Mouse (Mus musculus): ENCODE results near the gene Scarf1. TPM values are rescaled to one million over a fixed set of nuclear protein-coding genes. Genes with fewer than 3 reads are reported as not detected.

The Scarf1 gene
- polyA plus RNA-seq, 1 experiment from 2014 or later = 4.2 TPM

DNA sequence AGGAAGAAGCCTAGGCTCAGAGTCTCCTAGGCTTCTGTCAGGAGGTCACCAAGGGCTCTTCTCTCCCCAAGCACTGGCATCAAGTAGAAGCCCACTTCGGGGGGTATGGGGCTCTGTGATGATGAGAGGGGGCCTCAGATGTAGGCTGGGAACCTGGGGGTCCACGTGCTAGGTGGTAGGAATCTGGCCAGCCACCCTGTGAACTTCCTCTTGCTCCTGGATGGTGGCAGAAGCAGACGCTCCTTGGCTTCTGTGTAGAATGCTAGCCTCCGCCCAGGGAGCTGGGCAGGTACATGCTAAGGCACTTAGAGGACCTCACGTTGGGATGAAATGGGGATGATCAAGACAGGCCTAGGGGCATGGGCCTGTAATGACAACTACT lies 48.1 kb downstream of the Scarf1 start:
- H3K4me1 ChIP-seq (replicated peaks; ENCODE audit: control insufficient read depth, insufficient read depth, low read length) = no peaks in the 10 kb centered on the region
- no peak overlapping the region for H3K4me2 ChIP-seq (ENCODE audit: low read depth, low read length, severe bottlenecking)
- ATAC-seq (replicated peaks; ENCODE audit: low FRiP score) = no peak

DNA sequence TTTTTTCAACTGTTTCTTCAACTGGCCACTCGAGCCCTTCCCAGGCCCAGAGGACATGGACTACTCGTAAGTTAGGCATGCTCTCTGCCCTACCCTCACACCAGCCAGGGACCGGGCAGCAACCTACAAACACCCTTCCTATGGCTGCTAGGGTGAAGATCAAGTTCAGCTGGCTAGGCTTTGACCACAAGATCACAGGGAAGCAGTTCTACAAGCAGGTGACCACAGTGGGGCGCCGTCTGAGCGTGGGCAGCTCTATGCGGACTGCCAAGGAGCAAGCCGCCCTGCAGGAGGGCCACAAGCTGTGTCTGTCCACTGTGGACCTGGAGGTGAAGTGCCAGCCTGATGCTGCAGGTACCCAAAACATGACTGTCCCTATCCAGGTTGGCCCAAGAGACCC lies 49.5 kb downstream of the Scarf1 start:
- Histone ChIP-seq H3K4me3 (ENCODE audit: low read depth, low read length) (no peak overlapping the region), H3K27ac (ENCODE audit: low read depth, low read length) (no peak overlapping the region), H3K27me3 (ENCODE audit: control insufficient read depth, insufficient read depth, low read length) (no peaks in the 10 kb centered on the region), H3K4me1 (replicated peaks; ENCODE audit: control insufficient read depth, insufficient read depth, low read length) (no peaks in the 10 kb centered on the region), H3K9ac (ENCODE audit: low read length) (no peak overlapping the region), H3K36me3 (ENCODE audit: control insufficient read depth, insufficient read depth, low read length) (no peaks in the 10 kb centered on the region), H3K9me3 (ENCODE audit: control insufficient read depth, low read length) (no peaks in the 10 kb centered on the region), H3K4me2 (ENCODE audit: low read depth, low read length, severe bottlenecking) (no peak overlapping the region)
- no peak for ATAC-seq (replicated peaks; ENCODE audit: low FRiP score)
- DNase-seq (ENCODE audit: low spot score) = no peak
- 83% methylated on average over 8 of the region's 8 CpGs for WGBS

More for the DNA sequence above, 48.1 kb downstream of the Scarf1 start:
- Histone ChIP-seq H3K4me3 (ENCODE audit: low read depth, low read length) (no peak overlapping the region), H3K27ac (ENCODE audit: low read depth, low read length) (no peak overlapping the region), H3K27me3 (ENCODE audit: control insufficient read depth, insufficient read depth, low read length) (no peaks in the 10 kb centered on the region), H3K36me3 (ENCODE audit: control insufficient read depth, insufficient read depth, low read length) (no peaks in the 10 kb centered on the region), H3K9me3 (ENCODE audit: control insufficient read depth, low read length) (no peaks in the 10 kb centered on the region), H3K9ac (ENCODE audit: low read length) (no peak overlapping the region)
- no peak for DNase-seq (ENCODE audit: low spot score)
- 83% methylated on average over 5 of the region's 5 CpGs for WGBS

- ATAC-seq (replicated peaks; ENCODE audit: low FRiP score) (no peak), DNase-seq (ENCODE audit: low spot score) (no peak)
- 81% methylated on average over 18 of the region's 18 CpGs for WGBS
- Histone ChIP-seq H3K4me2 (ENCODE audit: low read depth, low read length, severe bottlenecking) (no peak overlapping the region), H3K4me1 (replicated peaks; ENCODE audit: control insufficient read depth, insufficient read depth, low read length) (no peaks in the 10 kb centered on the region), H3K4me3 (ENCODE audit: low read depth, low read length) (no peak overlapping the region), H3K9me3 (ENCODE audit: control insufficient read depth, low read length) (no peaks in the 10 kb centered on the region), H3K36me3 (ENCODE audit: control insufficient read depth, insufficient read depth, low read length) (no peaks in the 10 kb centered on the region), H3K27ac (ENCODE audit: low read depth, low read length) (no peak overlapping the region), H3K27me3 (ENCODE audit: control insufficient read depth, insufficient read depth, low read length) (no peaks in the 10 kb centered on the region), H3K9ac (ENCODE audit: low read length) (no peak overlapping the region)
Observed at GRCm38 (mm10) chr11:75563851-75564548, 50.7 kb downstream of the Scarf1 start.

- no peaks in the 10 kb centered on the region for H3K9me3 ChIP-seq (ENCODE audit: control insufficient read depth, low read length)
- H3K36me3 ChIP-seq (ENCODE audit: control insufficient read depth, insufficient read depth, low read length) = no peaks in the 10 kb centered on the region
- 82% methylated on average over 2 of the region's 2 CpGs for WGBS
- no peaks in the 10 kb centered on the region for H3K27me3 ChIP-seq (ENCODE audit: control insufficient read depth, insufficient read depth, low read length)
- no peak overlapping the region for H3K9ac ChIP-seq (ENCODE audit: low read length)
- ATAC-seq (replicated peaks; ENCODE audit: low FRiP score) = no peak
- no peak overlapping the region for H3K27ac ChIP-seq (ENCODE audit: low read depth, low read length)
- H3K4me2 ChIP-seq (ENCODE audit: low read depth, low read length, severe bottlenecking) = no peak overlapping the region
- H3K4me3 ChIP-seq (ENCODE audit: low read depth, low read length) = no peak overlapping the region
- no peaks in the 10 kb centered on the region for H3K4me1 ChIP-seq (replicated peaks; ENCODE audit: control insufficient read depth, insufficient read depth, low read length)
- DNase-seq (ENCODE audit: low spot score) = no peak
Observed at GRCm38 (mm10) chr11:75565849-75566248, 52.5 kb downstream of the Scarf1 start.

DNA sequence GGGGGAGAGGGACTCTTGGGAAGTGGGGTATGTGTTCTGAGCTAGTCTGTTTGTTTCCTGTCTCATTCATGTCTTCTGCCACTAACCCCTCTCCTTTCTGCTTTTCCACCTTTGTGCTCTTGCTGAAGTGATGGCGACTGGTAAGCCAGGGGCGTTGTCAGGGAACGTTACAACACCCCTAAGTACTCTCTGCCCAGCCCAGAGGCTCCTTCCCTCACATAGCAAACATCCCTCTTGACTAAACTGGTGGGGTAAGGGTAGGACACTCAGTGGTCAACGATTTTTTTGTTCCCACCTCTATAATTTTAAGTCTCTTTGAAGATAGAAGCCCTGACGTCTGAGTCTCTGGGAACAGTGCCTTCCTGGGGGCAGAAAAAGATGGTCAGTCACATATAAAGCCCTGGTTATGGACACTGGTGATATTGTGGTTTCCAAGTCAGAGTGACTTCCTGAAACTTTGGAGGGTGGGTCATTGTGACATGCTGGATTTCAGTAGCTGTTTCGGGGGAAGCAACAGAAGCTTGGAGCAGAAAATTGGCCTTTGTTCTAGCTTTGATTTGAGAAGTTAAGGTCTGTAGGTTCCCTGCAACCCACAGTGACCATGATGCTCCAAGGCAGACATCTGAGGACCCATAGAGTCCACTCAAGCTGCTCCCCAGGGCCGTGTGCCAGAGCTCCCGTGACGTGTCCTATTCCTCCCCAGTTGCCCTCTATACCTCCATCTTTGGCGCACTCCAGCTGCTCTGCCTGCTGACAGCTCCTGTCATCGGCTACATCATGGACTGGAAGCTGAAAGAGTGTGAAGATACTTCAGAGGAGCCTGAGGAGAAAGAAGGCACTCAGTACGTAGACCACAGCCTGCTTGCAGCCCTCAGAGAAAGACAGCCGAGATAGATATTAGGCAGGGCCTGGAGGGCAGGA lies 53.2 kb downstream of the Scarf1 start:
- Histone ChIP-seq H3K4me1 (replicated peaks; ENCODE audit: control insufficient read depth, insufficient read depth, low read length) (no peaks in the 10 kb centered on the region), H3K4me3 (ENCODE audit: low read depth, low read length) (no peak overlapping the region), H3K9ac (ENCODE audit: low read length) (0 out of 2 replicates have a peak overlapping the region, but pooled peaks have one; percentile 7), H3K9me3 (ENCODE audit: control insufficient read depth, low read length) (no peaks in the 10 kb centered on the region), H3K27me3 (ENCODE audit: control insufficient read depth, insufficient read depth, low read length) (no peaks in the 10 kb centered on the region), H3K36me3 (ENCODE audit: control insufficient read depth, insufficient read depth, low read length) (no peaks in the 10 kb centered on the region), H3K27ac (ENCODE audit: low read depth, low read length) (no peak overlapping the region), H3K4me2 (ENCODE audit: low read depth, low read length, severe bottlenecking) (no peak overlapping the region)
- WGBS = 85% methylated on average over 13 of the region's 13 CpGs
- ATAC-seq (replicated peaks; ENCODE audit: low FRiP score) (no peak), DNase-seq (ENCODE audit: low spot score) (no peak)

GRCm38 (mm10) chr11:75567346-75568114 lies 54.2 kb downstream of the Scarf1 start:
- Histone ChIP-seq H3K9me3 (ENCODE audit: control insufficient read depth, low read length) (no peaks in the 10 kb centered on the region), H3K27ac (ENCODE audit: low read depth, low read length) (no peak overlapping the region), H3K4me2 (ENCODE audit: low read depth, low read length, severe bottlenecking) (no peak overlapping the region), H3K4me1 (replicated peaks; ENCODE audit: control insufficient read depth, insufficient read depth, low read length) (peaks cover 2% of the 10 kb centered on the region; the same call in 1 of the 2 replicates), H3K36me3 (ENCODE audit: control insufficient read depth, insufficient read depth, low read length) (no peaks in the 10 kb centered on the region), H3K27me3 (ENCODE audit: control insufficient read depth, insufficient read depth, low read length) (no peaks in the 10 kb centered on the region), H3K9ac (ENCODE audit: low read length) (no peak overlapping the region), H3K4me3 (ENCODE audit: low read depth, low read length) (no peak overlapping the region)
- no peak for ATAC-seq (replicated peaks; ENCODE audit: low FRiP score)
- no peak for DNase-seq (ENCODE audit: low spot score)
- 75% methylated on average over 9 of the region's 9 CpGs for WGBS

DNA sequence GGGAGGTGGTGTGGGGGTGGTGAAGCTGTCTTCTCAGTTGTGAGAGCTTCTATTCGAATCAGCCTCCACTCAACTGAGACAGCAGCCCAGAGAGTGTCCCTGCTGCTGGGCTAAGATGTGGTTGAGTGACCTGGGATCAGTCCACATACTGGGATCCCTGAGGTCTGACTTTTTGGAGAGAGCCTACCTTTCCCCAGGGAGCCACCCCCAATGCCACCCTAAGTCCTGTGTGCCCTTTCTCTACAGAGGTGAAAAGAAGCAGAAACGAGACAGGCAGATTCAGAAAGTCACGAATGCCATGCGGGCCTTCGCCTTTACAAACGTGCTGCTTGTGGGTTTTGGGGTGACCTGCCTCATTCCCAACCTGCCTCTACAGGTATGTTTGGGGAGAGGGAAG lies 54.8 kb downstream of the Scarf1 start:
- Histone ChIP-seq H3K27ac (ENCODE audit: low read depth, low read length) (no peak overlapping the region), H3K36me3 (ENCODE audit: control insufficient read depth, insufficient read depth, low read length) (no peaks in the 10 kb centered on the region), H3K9ac (ENCODE audit: low read length) (no peak overlapping the region), H3K4me3 (ENCODE audit: low read depth, low read length) (no peak overlapping the region), H3K4me2 (ENCODE audit: low read depth, low read length, severe bottlenecking) (no peak overlapping the region), H3K27me3 (ENCODE audit: control insufficient read depth, insufficient read depth, low read length) (no peaks in the 10 kb centered on the region), H3K4me1 (replicated peaks; ENCODE audit: control insufficient read depth, insufficient read depth, low read length) (peaks cover 8% of the 10 kb centered on the region), H3K9me3 (ENCODE audit: control insufficient read depth, low read length) (no peaks in the 10 kb centered on the region)
- no peak for DNase-seq (ENCODE audit: low spot score)
- 86% methylated on average over 6 of the region's 6 CpGs for WGBS
- ATAC-seq (replicated peaks; ENCODE audit: low FRiP score) = no peak

GRCm38 (mm10) chr11:75568962-75569361 lies 55.6 kb downstream of the Scarf1 start:
- no peak overlapping the region for H3K4me3 ChIP-seq (ENCODE audit: low read depth, low read length)
- DNase-seq (ENCODE audit: low spot score) (no peak), ATAC-seq (replicated peaks; ENCODE audit: low FRiP score) (no peak)

More at GRCm38 (mm10) chr11:75568962-75569361, 55.6 kb downstream of the Scarf1 start:
- H3K9me3 ChIP-seq (ENCODE audit: control insufficient read depth, low read length) = no peaks in the 10 kb centered on the region
- H3K27me3 ChIP-seq (ENCODE audit: control insufficient read depth, insufficient read depth, low read length) = no peaks in the 10 kb centered on the region
- H3K4me1 ChIP-seq (replicated peaks; ENCODE audit: control insufficient read depth, insufficient read depth, low read length) = peaks cover 9% of the 10 kb centered on the region
- H3K36me3 ChIP-seq (ENCODE audit: control insufficient read depth, insufficient read depth, low read length) = no peaks in the 10 kb centered on the region
- no peak overlapping the region for H3K9ac ChIP-seq (ENCODE audit: low read length)
- 94% methylated on average over 12 of the region's 12 CpGs for WGBS
- H3K27ac ChIP-seq (ENCODE audit: low read depth, low read length) = no peak overlapping the region
- H3K4me2 ChIP-seq (ENCODE audit: low read depth, low read length, severe bottlenecking) = no peak overlapping the region

Measured in forebrain, embryonic 11.5 days (tissue).